Mouse (Mus musculus) heart, postnatal 4 days (tissue): ENCODE measurements around the gene Col6a6. TPM values are rescaled to one million over a fixed set of nuclear protein-coding genes. Genes with fewer than 3 reads are reported as not detected.

Experiments
- DNase-seq: peaks from one replicate; pipeline ENCODE4 v3.0.0; 2021
- total RNA-seq, 2 experiments: library from RNA; stranded (reverse); gene quantifications; 2 replicates each; pipeline ENCODE4 v1.2.3; 2021

Gene Col6a6
- total RNA-seq, 2 experiments from 2014 or later: 16.6 to 18.3 TPM

DNA sequence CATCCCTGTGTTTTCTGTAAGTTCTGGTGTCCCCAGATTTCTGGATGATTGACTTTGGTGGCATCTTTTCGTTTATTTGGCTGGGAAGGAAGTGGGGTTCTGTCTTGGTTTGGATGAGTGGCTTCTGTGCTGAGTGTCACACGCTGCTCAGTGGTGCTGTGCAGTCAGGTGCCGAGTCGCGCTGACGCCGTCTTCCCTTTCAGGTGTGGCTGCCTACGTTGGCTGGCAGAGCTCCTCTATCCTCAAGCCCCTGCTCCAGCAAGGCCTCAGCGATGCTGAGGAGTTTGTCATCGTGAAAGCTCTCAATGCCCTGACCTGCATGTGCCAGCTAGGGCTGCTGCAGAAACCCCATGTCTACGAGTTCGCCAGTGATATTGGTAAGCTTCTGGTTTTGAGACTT, 169.7 kb downstream of the Col6a6 start:
- DNase-seq: no peak

- no peak for DNase-seq
Measured at GRCm38 (mm10) chr9:105656189-105656588, 171.8 kb downstream of the Col6a6 start.

GRCm38 (mm10) chr9:105642460-105643371, 185.2 kb downstream of the Col6a6 start, which contains the start of gene Pik3r4:
Pik3r4 (plus strand) TSS chr9:105642978.
- peak; percentile 80 for DNase-seq

- peak; percentile 2 for DNase-seq
Measured at GRCm38 (mm10) chr9:105641377-105641776, 186.6 kb downstream of the Col6a6 start.

Other genes starting within 250 kb of the Col6a6 start
- gene Pik3r4, start 185.2 kb downstream of the Col6a6 start, total RNA-seq: 10 to 100 TPM; 21.0 to 23.5 TPM
- gene Col6a5, start 132.5 kb upstream of the Col6a6 start, total RNA-seq: 1 to 10 TPM in 1 of 2 experiments, under 1 TPM in 1; 0.81 to 1.2 TPM